Mouse (Mus musculus) embryonic facial prominence, embryonic 13.5 days (tissue): ENCODE measurements around the gene Raly. TPM values are rescaled to one million over a fixed set of nuclear protein-coding genes. Genes with fewer than 3 reads are reported as not detected.

Source experiments
- ATAC-seq: fragments of 200-750 bp; cut with Nextera tagmentation; 2 replicates; pipeline ENCODE4 v1.8.0; 2017; ENCODE audit warnings: low read depth; ENCODE audit not compliant: insufficient number of reproducible peaks, insufficient read depth, low FRiP score, low TSS enrichment
- H3K27ac ChIP-seq: fragments of 300-500 bp; sonication (generic); 2 replicates; pipeline ENCODE4 v1.5.1; 2015; ENCODE audit warnings: moderate library complexity, mild to moderate bottlenecking, inconsistent platforms
- H3K27me3 ChIP-seq: fragments of 300-500 bp; sonication (generic); 2 replicates; pipeline ENCODE4 v1.6.1; 2015; ENCODE audit warnings: mild to moderate bottlenecking, inconsistent platforms
- H3K36me3 ChIP-seq: fragments of 300-500 bp; sonication (generic); 2 replicates; pipeline ENCODE4 v1.6.1; 2015; ENCODE audit warnings: mild to moderate bottlenecking, inconsistent platforms
- H3K4me1 ChIP-seq: fragments of 300-500 bp; sonication (generic); 2 replicates; pipeline ENCODE4 v1.6.1; 2015; ENCODE audit warnings: inconsistent platforms
- H3K4me2 ChIP-seq: fragments of 300-500 bp; sonication (generic); 2 replicates; pipeline ENCODE4 v1.6.1; 2015; ENCODE audit warnings: moderate library complexity, mild to moderate bottlenecking, inconsistent platforms
- H3K4me3 ChIP-seq: fragments of 300-500 bp; sonication (generic); 2 replicates; pipeline ENCODE4 v1.5.1; 2015; ENCODE audit warnings: mild to moderate bottlenecking, inconsistent platforms
- H3K9ac ChIP-seq: fragments of 300-500 bp; sonication (generic); 2 replicates; pipeline ENCODE4 v1.6.1; 2015; ENCODE audit warnings: mild to moderate bottlenecking, inconsistent platforms
- H3K9me3 ChIP-seq: fragments of 300-500 bp; sonication (generic); 2 replicates; pipeline ENCODE4 v1.6.1; 2016; ENCODE audit warnings: inconsistent platforms
- WGBS: fragments of 180-500 bp; shearing (Covaris S2); methylation state at CpG from one replicate; pipeline ENCODE4 v1.1.7; 2015; ENCODE audit warnings: mixed read lengths; 5-methylcytosine and 5-hydroxymethylcytosine counted together
- polyA plus RNA-seq: library from polyadenylated mRNA; unstranded; fragments of >200 nt; fragmentation: Nextera tagmentation; extraction: Ambion mirVana; gene quantifications from 2 replicates; pipeline ENCODE4 v1.2.1, GENCODE M21; 2015

Raly gene
- polyA plus RNA-seq, 1 experiment from 2014 or later, result 58.3 TPM

- Histone ChIP-seq H3K4me1 (peaks cover 10% of the 10 kb centered on the region), H3K27ac (no peak overlapping the region), H3K27me3 (no peaks in the 10 kb centered on the region), H3K36me3 (no peaks in the 10 kb centered on the region), H3K9me3 (peaks cover 12% of the 10 kb centered on the region; the same call in 1 of the 2 replicates), H3K4me2 (no peak overlapping the region), H3K9ac (no peak overlapping the region), H3K4me3 (no peak overlapping the region)
- 0 out of 2 replicates have a peak, but pooled peaks have one; percentile 62 for ATAC-seq
- 61% methylated on average over 3 of the region's 3 CpGs for WGBS
Measured at GRCm38 (mm10) chr2:154763226-154763625, 27.7 kb upstream of the Raly start.

- no peak overlapping the region for H3K9ac ChIP-seq
- no peak overlapping the region for H3K27ac ChIP-seq
- H3K4me3 ChIP-seq, result no peak overlapping the region
- 81% methylated on average over 9 of the region's 9 CpGs for WGBS
- H3K4me2 ChIP-seq, result no peak overlapping the region
- no peaks in the 10 kb centered on the region for H3K27me3 ChIP-seq
- H3K36me3 ChIP-seq, result no peaks in the 10 kb centered on the region
- H3K4me1 ChIP-seq, result peaks cover 14% of the 10 kb centered on the region
- ATAC-seq, result no peak
- peaks cover 12% of the 10 kb centered on the region; the same call in 1 of the 2 replicates for H3K9me3 ChIP-seq
Measured at GRCm38 (mm10) chr2:154764828-154765497, 25.9 kb upstream of the Raly start.

- Histone ChIP-seq H3K4me2 (no peak overlapping the region), H3K9ac (no peak overlapping the region), H3K27me3 (no peaks in the 10 kb centered on the region), H3K9me3 (peaks cover 8% of the 10 kb centered on the region; the same call in 1 of the 2 replicates), H3K4me3 (no peak overlapping the region), H3K36me3 (no peaks in the 10 kb centered on the region), H3K4me1 (peaks cover 14% of the 10 kb centered on the region), H3K27ac (no peak overlapping the region)
- 82% methylated on average over 8 of the region's 8 CpGs for WGBS
- no peak for ATAC-seq
Measured at GRCm38 (mm10) chr2:154765554-154766008, 25.3 kb upstream of the Raly start.

GRCm38 (mm10) chr2:154767051-154767450 lies 23.8 kb upstream of the Raly start:
- WGBS, result 85% methylated on average over 6 of the region's 6 CpGs
- H3K9me3 ChIP-seq, result no peaks in the 10 kb centered on the region
- no peak overlapping the region for H3K27ac ChIP-seq
- H3K36me3 ChIP-seq, result no peaks in the 10 kb centered on the region
- peaks cover 14% of the 10 kb centered on the region for H3K4me1 ChIP-seq
- no peaks in the 10 kb centered on the region for H3K27me3 ChIP-seq
- no peak for ATAC-seq
- no peak overlapping the region for H3K4me3 ChIP-seq
- no peak overlapping the region for H3K4me2 ChIP-seq
- H3K9ac ChIP-seq, result no peak overlapping the region

- Histone ChIP-seq H3K27ac (no peak within 1 kb of the TSS), H3K4me2 (no peak within 1 kb of the TSS), H3K9me3 (no peaks in the 10 kb centered on the region), H3K4me3 (no peak within 1 kb of the TSS), H3K4me1 (peaks cover 4% of the 10 kb centered on the region; the same call in 1 of the 2 replicates), H3K27me3 (no peaks in the 10 kb centered on the region), H3K9ac (no peak within 1 kb of the TSS), H3K36me3 (no peaks in the 10 kb centered on the region)
- ATAC-seq, result no peak
Measured at GRCm38 (mm10) chr2:154769930-154770329, 21.0 kb upstream of the Raly start, which contains the start of gene Gm14214. Gene Gm14214, minus strand, starts transcription at chr2:154770030.

GRCm38 (mm10) chr2:154771604-154772003 lies 19.3 kb upstream of the Raly start:
- H3K9ac ChIP-seq, result no peak overlapping the region
- no peaks in the 10 kb centered on the region for H3K36me3 ChIP-seq
- ATAC-seq, result no peak
- H3K9me3 ChIP-seq, result no peaks in the 10 kb centered on the region
- H3K4me2 ChIP-seq, result no peak overlapping the region
- no peaks in the 10 kb centered on the region for H3K27me3 ChIP-seq
- H3K4me1 ChIP-seq, result peaks cover 4% of the 10 kb centered on the region; the same call in 1 of the 2 replicates
- 76% methylated on average over 8 of the region's 8 CpGs for WGBS
- H3K4me3 ChIP-seq, result no peak overlapping the region
- H3K27ac ChIP-seq, result no peak overlapping the region

GRCm38 (mm10) chr2:154774032-154774431 lies 16.9 kb upstream of the Raly start:
- Histone ChIP-seq H3K27me3 (no peaks in the 10 kb centered on the region), H3K4me1 (no peaks in the 10 kb centered on the region), H3K9ac (no peak overlapping the region), H3K4me3 (no peak overlapping the region), H3K4me2 (no peak overlapping the region), H3K27ac (no peak overlapping the region), H3K36me3 (no peaks in the 10 kb centered on the region), H3K9me3 (no peaks in the 10 kb centered on the region)
- WGBS, result 85% methylated on average over 1 of the region's 1 CpGs
- ATAC-seq, result no peak

- 70% methylated on average over 7 of the region's 7 CpGs for WGBS
- no peak for ATAC-seq
- Histone ChIP-seq H3K4me2 (no peak overlapping the region), H3K4me3 (no peak overlapping the region), H3K9me3 (no peaks in the 10 kb centered on the region), H3K9ac (no peak overlapping the region), H3K27ac (no peak overlapping the region), H3K27me3 (no peaks in the 10 kb centered on the region), H3K36me3 (no peaks in the 10 kb centered on the region), H3K4me1 (peaks cover 6% of the 10 kb centered on the region; the same call in 1 of the 2 replicates)
Measured at GRCm38 (mm10) chr2:154776496-154776895, 14.4 kb upstream of the Raly start.

- Histone ChIP-seq H3K4me3 (no peak overlapping the region), H3K9ac (no peak overlapping the region), H3K36me3 (no peaks in the 10 kb centered on the region), H3K4me1 (peaks cover 14% of the 10 kb centered on the region), H3K9me3 (no peaks in the 10 kb centered on the region), H3K27ac (no peak overlapping the region), H3K4me2 (no peak overlapping the region), H3K27me3 (no peaks in the 10 kb centered on the region)
- 29% methylated on average over 3 of the region's 3 CpGs for WGBS
- ATAC-seq, result no peak
Measured at GRCm38 (mm10) chr2:154779648-154780047, 11.2 kb upstream of the Raly start.

- Histone ChIP-seq H3K9me3 (no peaks in the 10 kb centered on the region), H3K27ac (no peak overlapping the region), H3K4me3 (no peak overlapping the region), H3K4me2 (no peak overlapping the region), H3K9ac (no peak overlapping the region), H3K36me3 (no peaks in the 10 kb centered on the region), H3K4me1 (peaks cover 22% of the 10 kb centered on the region), H3K27me3 (no peaks in the 10 kb centered on the region)
- ATAC-seq, result no peak
- 49% methylated on average over 4 of the region's 4 CpGs for WGBS
Measured at GRCm38 (mm10) chr2:154782361-154782760, 8.5 kb upstream of the Raly start.

- no peak overlapping the region for H3K9ac ChIP-seq
- H3K4me3 ChIP-seq, result no peak overlapping the region
- no peak for ATAC-seq
- WGBS, result 72% methylated on average over 17 of the region's 17 CpGs
- H3K27ac ChIP-seq, result no peak overlapping the region
- H3K4me1 ChIP-seq, result peaks cover 22% of the 10 kb centered on the region
- H3K4me2 ChIP-seq, result no peak overlapping the region
- no peaks in the 10 kb centered on the region for H3K27me3 ChIP-seq
- no peaks in the 10 kb centered on the region for H3K36me3 ChIP-seq
- H3K9me3 ChIP-seq, result no peaks in the 10 kb centered on the region
Measured at GRCm38 (mm10) chr2:154782856-154783650, 7.8 kb upstream of the Raly start.

GRCm38 (mm10) chr2:154785284-154785683 lies 5.6 kb upstream of the Raly start:
- H3K36me3 ChIP-seq, result no peaks in the 10 kb centered on the region
- peaks cover 20% of the 10 kb centered on the region for H3K4me1 ChIP-seq
- no peak for ATAC-seq
- no peak overlapping the region for H3K27ac ChIP-seq
- no peak overlapping the region for H3K4me3 ChIP-seq
- no peaks in the 10 kb centered on the region for H3K27me3 ChIP-seq
- no peak overlapping the region for H3K9ac ChIP-seq
- no peaks in the 10 kb centered on the region for H3K9me3 ChIP-seq
- WGBS, result 49% methylated on average over 3 of the region's 3 CpGs
- H3K4me2 ChIP-seq, result no peak overlapping the region
